Mouse (Mus musculus) heart, embryonic 10.5 days (tissue): ENCODE results near the gene Gcc1. TPM values are rescaled to one million over a fixed set of nuclear protein-coding genes. Genes with fewer than 3 reads are reported as not detected.

ENCODE experiments used
- DNase-seq: peaks from one replicate; pipeline ENCODE4 v3.0.0-alpha.2; 2017; ENCODE audit warnings: low spot score
- H3K27ac ChIP-seq: fragments of 300-500 bp; sonication (generic); 2 replicates; pipeline ENCODE4 v1.5.1; 2016; ENCODE audit warnings: mild to moderate bottlenecking
- H3K27me3 ChIP-seq: fragments of 300-500 bp; sonication (generic); 2 replicates; pipeline ENCODE4 v1.6.1; 2016; ENCODE audit warnings: mild to moderate bottlenecking; ENCODE audit not compliant: poor library complexity, insufficient read depth, severe bottlenecking
- H3K36me3 ChIP-seq: fragments of 300-500 bp; sonication (generic); 2 replicates; pipeline ENCODE4 v1.6.1; 2016; ENCODE audit warnings: mild to moderate bottlenecking, moderate library complexity
- H3K4me1 ChIP-seq: fragments of 300-500 bp; sonication (generic); 2 replicates; pipeline ENCODE4 v1.6.1; 2016; ENCODE audit warnings: mild to moderate bottlenecking
- H3K4me3 ChIP-seq: fragments of 300-500 bp; sonication (generic); 2 replicates; pipeline ENCODE4 v1.5.1; 2016; ENCODE audit warnings: mild to moderate bottlenecking, moderate library complexity
- H3K9me3 ChIP-seq: fragments of 300-500 bp; sonication (generic); 2 replicates; pipeline ENCODE4 v1.6.1; 2016; ENCODE audit warnings: mild to moderate bottlenecking, moderate library complexity
- WGBS: fragments of 180-500 bp; shearing (Covaris S2); methylation state at CpG from one replicate; pipeline ENCODE4 v1.1.7; 2016; 5-methylcytosine and 5-hydroxymethylcytosine counted together
- polyA plus RNA-seq: library from polyadenylated mRNA; unstranded; fragments of >200 nt; fragmentation: Nextera tagmentation; extraction: Ambion mirVana; gene quantifications from 2 replicates; pipeline ENCODE4 v1.2.1, GENCODE M21; 2016

Gcc1 gene
- polyA plus RNA-seq, 1 experiment from 2014 or later: 7.6 TPM

DNA sequence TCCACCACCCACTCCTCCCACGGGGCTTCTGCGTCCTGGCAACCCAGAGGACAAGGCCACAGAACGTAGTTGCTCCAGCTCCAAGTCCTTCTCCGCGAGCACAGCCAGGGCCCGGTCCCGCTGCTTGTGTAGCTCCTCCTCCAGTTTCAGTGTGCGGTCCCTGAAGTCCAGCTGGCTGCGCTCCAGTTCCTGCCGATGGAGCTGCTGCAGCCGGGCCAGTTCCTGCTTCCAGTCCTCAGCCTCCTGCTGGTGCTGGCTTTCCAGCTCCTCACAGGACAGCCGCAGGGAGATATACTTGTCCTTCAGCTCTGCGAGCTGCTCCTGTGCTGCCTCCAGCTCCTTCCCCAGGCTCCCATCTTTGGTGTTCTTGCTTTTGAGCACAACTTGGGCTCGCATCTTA, 9.7 kb downstream of the Gcc1 start:
- no peaks in the 10 kb centered on the region for H3K9me3 ChIP-seq
- peaks cover 28% of the 10 kb centered on the region for H3K4me1 ChIP-seq
- 86% methylated on average over 14 of the region's 14 CpGs for WGBS
- no peak for DNase-seq
- peaks cover 36% of the 10 kb centered on the region for H3K36me3 ChIP-seq
- no peak overlapping the region for H3K4me3 ChIP-seq
- H3K27ac ChIP-seq: no peak overlapping the region
- H3K27me3 ChIP-seq: no peaks in the 10 kb centered on the region

DNA sequence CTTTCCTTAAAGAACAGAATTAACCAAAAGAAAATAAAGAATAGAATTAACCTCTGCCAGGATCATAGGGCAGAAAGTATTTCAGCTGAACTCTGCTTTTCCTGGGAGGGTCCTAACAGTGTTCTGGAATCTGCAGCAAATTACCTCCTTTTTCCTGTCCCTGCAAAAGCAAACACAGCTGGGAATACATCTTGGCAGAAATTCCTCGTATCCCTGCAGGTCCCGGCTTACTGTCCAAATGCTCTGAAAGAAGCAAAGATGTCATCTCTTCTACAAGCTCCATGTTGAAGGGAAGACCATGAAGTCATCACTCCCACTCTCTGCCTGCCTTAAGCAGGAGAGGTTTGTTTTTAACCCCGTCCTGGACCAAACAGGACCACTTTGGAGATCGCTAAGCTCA, 11.2 kb downstream of the Gcc1 start:
- Histone ChIP-seq H3K27me3 (no peaks in the 10 kb centered on the region), H3K36me3 (peaks cover 36% of the 10 kb centered on the region), H3K27ac (no peak overlapping the region), H3K4me1 (peaks cover 24% of the 10 kb centered on the region), H3K9me3 (no peaks in the 10 kb centered on the region), H3K4me3 (no peak overlapping the region)
- DNase-seq: no peak
- 81% methylated on average over 4 of the region's 4 CpGs for WGBS

DNA sequence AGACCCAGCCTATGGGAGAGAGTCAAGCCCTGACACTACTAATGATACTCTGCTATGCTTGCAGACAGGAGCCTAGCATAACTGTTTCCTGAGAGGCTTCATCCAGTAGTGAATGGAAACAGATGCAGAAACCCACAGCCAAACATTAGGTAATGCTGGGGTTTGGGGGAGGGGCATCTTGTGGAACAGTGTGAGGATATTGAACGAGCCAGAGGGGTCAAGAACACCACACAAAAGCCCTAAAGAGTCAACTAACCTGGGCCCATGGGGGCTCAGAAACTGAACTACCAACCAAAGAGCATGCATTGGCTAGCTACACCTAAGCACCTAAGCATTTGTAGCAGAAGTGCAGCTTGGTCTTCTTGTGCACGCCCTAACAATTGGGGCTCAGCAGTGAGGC, 17.0 kb downstream of the Gcc1 start:
- DNase-seq: no peak
- Histone ChIP-seq H3K4me1 (no peaks in the 10 kb centered on the region), H3K36me3 (peaks cover 10% of the 10 kb centered on the region), H3K27ac (no peak overlapping the region), H3K27me3 (no peaks in the 10 kb centered on the region), H3K4me3 (no peak overlapping the region), H3K9me3 (no peaks in the 10 kb centered on the region)
- WGBS: 75% methylated on average over 2 of the region's 2 CpGs

DNA sequence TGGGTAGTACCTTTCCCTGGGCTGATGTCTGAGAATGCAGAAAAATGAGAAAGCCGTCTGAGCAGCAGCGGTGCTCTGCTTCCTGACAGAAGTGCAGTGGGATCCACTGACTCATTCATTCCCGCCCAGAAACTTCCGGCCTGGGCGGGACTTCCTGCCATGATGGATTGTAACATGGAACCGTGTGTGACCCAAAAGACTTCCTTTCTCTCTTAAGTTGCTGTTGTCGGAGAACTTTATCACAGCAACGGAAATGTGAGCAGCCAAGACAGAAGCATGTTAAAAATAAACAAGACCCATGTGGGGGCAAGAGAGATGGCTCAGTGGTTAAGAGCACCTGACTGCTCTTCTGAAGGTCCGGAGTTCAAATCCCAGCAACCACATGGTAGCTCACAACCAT, 18.1 kb downstream of the Gcc1 start:
- Histone ChIP-seq H3K9me3 (no peaks in the 10 kb centered on the region), H3K36me3 (0 out of 2 replicates have a peak, but pooled peaks cover under 1% of the 10 kb centered on the region), H3K4me3 (no peak overlapping the region), H3K4me1 (no peaks in the 10 kb centered on the region), H3K27me3 (no peaks in the 10 kb centered on the region), H3K27ac (no peak overlapping the region)
- no peak for DNase-seq
- 65% methylated on average over 9 of the region's 9 CpGs for WGBS

DNA sequence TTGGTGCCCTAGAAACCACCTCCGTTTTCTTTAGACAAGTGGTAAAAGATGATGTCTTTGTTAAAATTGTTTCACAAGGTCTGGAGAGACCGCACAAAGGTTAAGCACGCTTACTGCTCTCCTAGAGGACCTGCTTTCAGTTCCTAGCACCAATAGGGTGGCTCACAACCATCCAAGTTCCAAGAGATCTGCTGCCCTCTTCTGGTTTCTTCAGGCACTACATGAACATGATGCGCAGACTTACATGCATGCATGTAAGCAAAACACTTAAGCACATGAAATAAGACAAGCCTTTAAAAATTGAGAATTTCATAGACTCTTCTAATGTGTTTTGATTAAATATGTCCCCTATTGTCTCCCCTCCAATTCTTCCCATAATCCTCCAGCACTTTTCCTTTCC, 28.4 kb downstream of the Gcc1 start:
- H3K4me1 ChIP-seq: peaks cover 3% of the 10 kb centered on the region; the same call in 1 of the 2 replicates
- H3K27me3 ChIP-seq: peaks cover 36% of the 10 kb centered on the region
- no peak overlapping the region for H3K4me3 ChIP-seq
- H3K36me3 ChIP-seq: no peaks in the 10 kb centered on the region
- H3K9me3 ChIP-seq: peaks cover 2% of the 10 kb centered on the region; the same call in 1 of the 2 replicates
- no peak for DNase-seq
- no peak overlapping the region for H3K27ac ChIP-seq
- 85% methylated on average over 4 of the region's 4 CpGs for WGBS

DNA sequence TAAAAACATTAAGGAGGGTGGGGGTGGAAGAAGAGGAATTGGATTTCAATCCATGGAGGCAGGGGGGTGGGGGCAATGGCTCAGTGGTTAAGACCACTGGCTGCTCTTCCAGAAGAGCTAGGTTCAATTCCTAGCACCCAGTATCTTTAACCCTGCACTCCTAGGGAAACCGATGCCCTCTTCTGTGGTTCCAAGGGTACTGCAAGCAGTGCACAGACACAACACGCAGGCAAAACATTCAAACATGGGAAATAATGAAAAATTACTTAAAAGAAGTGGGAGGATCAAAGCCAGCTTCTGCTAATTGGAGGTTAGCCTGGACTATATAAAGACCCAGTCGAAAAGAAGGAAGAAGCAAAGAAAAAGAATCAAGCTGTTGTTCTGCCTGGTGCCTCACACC, 29.5 kb downstream of the Gcc1 start:
- H3K9me3 ChIP-seq: peaks cover 2% of the 10 kb centered on the region; the same call in 1 of the 2 replicates
- 82% methylated on average over 3 of the region's 3 CpGs for WGBS
- no peak overlapping the region for H3K4me3 ChIP-seq
- peaks cover 45% of the 10 kb centered on the region for H3K27me3 ChIP-seq
- H3K36me3 ChIP-seq: no peaks in the 10 kb centered on the region
- peaks cover 3% of the 10 kb centered on the region; the same call in 1 of the 2 replicates for H3K4me1 ChIP-seq
- no peak overlapping the region for H3K27ac ChIP-seq
- DNase-seq: no peak

DNA sequence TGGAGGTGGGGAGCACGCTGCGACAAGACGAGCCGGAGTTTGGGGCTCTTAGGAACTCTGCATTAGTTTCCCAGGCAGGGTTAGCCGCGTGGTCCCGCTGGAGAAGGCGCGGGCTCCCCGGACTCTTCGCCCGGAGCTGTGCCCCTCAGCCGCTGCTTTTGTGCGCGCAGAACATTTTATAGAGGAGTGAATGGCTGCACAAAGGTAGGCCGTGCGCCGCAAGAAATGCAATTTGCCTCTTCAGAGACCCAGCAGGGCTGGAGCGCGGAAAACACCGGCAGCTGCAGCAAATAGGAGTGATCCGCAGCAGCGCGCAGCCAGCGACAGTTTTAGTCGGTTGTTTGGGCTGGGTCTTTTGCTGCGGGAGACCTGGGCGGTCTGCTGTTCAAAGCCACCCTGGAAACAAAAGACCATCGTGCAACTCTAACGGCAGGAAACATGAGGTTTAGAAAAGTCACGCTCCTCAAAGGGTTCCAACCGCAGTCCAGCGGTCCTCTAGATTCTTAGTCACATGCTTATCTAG, 30.4 kb downstream of the Gcc1 start, which contains the start of gene Zfp800:
Gene Zfp800, minus strand, starts transcription at position 325 of the 523 bp plus-strand sequence.
- H3K4me3 ChIP-seq: peak within 1 kb of the TSS; percentile 59
- H3K36me3 ChIP-seq: no peaks in the 10 kb centered on the region
- peak; percentile 77 for DNase-seq
- under 1% methylated on average over 33 of the region's 33 CpGs for WGBS
- H3K9me3 ChIP-seq: peaks cover 2% of the 10 kb centered on the region; the same call in 1 of the 2 replicates
- no peak within 1 kb of the TSS for H3K27ac ChIP-seq
- H3K27me3 ChIP-seq: peaks cover 45% of the 10 kb centered on the region
- peaks cover 3% of the 10 kb centered on the region; the same call in 1 of the 2 replicates for H3K4me1 ChIP-seq

DNA sequence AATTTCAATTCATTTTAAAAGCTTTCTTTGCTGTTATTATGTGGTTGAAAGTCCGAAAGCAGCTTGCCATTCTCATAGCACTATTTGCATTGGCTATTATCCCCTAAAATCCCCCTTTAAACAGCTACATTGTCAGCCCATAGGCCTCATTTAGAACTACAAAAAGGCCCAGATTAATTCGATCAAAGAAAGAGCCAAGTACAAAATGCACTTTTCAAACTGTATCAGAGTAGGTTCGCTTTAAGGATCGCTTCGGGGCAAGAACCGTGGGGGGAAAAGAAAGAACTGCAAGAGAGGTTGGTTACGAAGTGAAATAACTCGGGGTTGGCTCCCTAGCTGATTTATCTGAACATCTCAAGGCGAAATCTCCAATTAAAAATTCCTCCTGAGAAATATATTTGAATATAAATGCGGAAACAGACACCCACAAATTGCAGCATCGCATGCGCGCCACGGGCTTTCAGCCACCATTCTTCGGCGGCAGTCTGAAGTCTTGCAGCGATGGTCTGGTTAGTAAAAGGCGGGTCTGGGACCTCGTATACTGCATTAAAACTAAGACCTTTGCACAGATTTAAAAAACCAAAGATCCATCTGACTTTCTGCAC, 31.2 kb downstream of the Gcc1 start:
- peaks cover 49% of the 10 kb centered on the region for H3K27me3 ChIP-seq
- H3K4me1 ChIP-seq: peaks cover 3% of the 10 kb centered on the region; the same call in 1 of the 2 replicates
- H3K27ac ChIP-seq: no peak overlapping the region
- 4% methylated on average over 19 of the region's 19 CpGs for WGBS
- peaks cover 2% of the 10 kb centered on the region; the same call in 1 of the 2 replicates for H3K9me3 ChIP-seq
- no peaks in the 10 kb centered on the region for H3K36me3 ChIP-seq
- peak overlapping the region; percentile 59 for H3K4me3 ChIP-seq
- no peak for DNase-seq

DNA sequence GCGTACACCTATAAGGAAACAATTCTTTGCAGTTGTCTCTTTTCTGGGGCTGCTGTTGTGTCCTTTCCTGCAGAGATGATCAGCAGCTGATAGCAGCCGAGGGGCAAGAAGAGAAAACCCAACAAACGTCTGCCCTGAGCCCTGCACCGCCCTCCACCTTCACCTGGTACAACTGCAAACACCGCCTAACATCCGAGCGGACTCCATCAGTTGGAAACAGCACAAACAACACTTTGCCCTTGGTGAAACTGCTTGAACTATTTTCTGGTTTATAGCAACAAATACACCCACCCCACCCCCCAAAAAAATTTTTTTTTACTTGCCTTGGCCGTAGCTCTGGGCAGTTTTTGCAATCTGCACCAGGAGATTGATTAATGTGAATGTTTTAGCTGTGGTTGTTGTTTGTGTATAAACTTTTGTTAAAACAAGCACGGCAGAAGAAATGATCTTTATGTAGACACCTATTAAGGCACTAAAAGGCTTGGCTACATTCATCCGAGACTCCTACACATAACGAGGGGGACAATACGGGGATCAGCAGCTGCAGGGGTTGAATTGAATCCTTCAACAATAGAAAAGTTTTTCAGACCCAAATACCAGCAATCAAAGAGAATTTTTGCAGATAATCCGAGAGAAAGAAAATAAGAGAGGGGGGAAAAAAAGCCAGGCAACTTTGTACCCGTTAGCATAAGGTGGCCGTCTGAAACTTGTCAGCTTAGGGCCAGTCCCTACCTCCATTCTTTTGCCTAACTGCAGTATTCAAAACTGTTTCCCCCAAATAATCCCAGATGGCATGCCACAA, 31.9 kb downstream of the Gcc1 start:
- 29% methylated on average over 15 of the region's 15 CpGs for WGBS
- Histone ChIP-seq H3K9me3 (peaks cover 2% of the 10 kb centered on the region; the same call in 1 of the 2 replicates), H3K36me3 (no peaks in the 10 kb centered on the region), H3K4me1 (peaks cover 3% of the 10 kb centered on the region; the same call in 1 of the 2 replicates), H3K27ac (no peak overlapping the region), H3K27me3 (peaks cover 49% of the 10 kb centered on the region), H3K4me3 (peak overlapping the region; percentile 59; the same call in 1 of the 2 replicates)
- DNase-seq: no peak

DNA sequence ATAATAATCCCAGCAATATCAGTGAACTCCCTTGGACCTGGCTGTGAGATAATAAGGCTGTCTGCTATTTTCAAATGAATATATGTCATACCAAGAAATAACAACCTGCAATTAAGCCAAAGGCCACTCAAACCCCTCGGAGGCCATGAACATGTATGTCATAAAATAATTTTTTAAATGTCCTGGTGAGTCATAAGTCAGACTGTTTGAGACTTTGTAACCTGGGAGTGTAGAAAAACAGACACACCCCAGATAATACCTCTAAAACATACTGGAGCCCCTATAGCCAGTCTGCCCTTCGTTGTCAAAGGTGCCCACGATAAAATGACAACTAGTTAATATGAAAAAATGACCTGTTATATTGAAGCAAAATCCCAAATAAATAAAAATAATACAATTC, 39.2 kb downstream of the Gcc1 start:
- no peak overlapping the region for H3K4me3 ChIP-seq
- 76% methylated on average over 3 of the region's 3 CpGs for WGBS
- H3K27ac ChIP-seq: no peak overlapping the region
- no peaks in the 10 kb centered on the region for H3K9me3 ChIP-seq
- no peaks in the 10 kb centered on the region for H3K36me3 ChIP-seq
- peaks cover 8% of the 10 kb centered on the region for H3K27me3 ChIP-seq
- no peak for DNase-seq
- H3K4me1 ChIP-seq: no peaks in the 10 kb centered on the region

DNA sequence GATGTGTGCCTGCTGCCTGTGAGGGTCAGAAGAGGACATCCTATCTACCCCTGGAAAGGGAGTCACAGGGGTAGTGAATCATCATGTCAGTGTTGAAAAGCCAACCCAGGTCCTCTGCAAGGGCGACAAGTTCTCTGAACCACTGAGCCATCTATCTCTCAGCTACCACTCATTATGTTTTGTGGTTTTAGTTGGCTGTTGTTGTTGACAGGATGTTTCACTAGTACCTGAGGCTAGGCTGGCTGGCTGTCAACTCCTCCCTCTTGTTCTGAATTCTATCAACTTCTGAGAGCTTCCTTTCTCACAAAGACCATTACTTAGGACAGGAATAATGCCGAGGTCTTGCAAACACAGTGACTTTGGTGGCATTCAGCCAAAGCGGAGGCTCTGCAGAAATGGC, 43.0 kb downstream of the Gcc1 start:
- Histone ChIP-seq H3K4me3 (no peak overlapping the region), H3K27me3 (no peaks in the 10 kb centered on the region), H3K4me1 (no peaks in the 10 kb centered on the region), H3K27ac (no peak overlapping the region), H3K9me3 (no peaks in the 10 kb centered on the region), H3K36me3 (no peaks in the 10 kb centered on the region)
- DNase-seq: no peak
- 75% methylated on average over 3 of the region's 3 CpGs for WGBS

DNA sequence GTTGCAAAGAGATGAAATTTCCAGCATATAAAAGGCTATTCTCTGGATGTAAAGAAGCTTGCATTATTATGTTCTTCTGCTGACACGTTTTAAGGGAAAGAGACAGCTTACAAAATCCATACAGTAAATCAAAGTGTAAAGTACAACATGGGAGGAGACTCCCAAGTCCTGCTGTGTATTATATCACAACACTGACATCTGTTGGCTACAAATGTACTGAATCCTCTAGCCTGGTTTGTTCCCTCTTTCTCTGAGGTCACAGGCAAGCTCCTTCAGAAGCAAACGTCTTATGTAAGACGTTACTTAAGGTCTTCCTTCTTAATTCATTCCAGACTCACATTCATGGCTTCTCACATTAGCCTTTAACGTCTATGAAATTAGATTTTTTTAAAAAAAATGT, 46.2 kb downstream of the Gcc1 start:
- no peaks in the 10 kb centered on the region for H3K9me3 ChIP-seq
- no peak for DNase-seq
- no peak overlapping the region for H3K4me3 ChIP-seq
- H3K4me1 ChIP-seq: no peaks in the 10 kb centered on the region
- WGBS: 53% methylated on average over 4 of the region's 4 CpGs
- H3K36me3 ChIP-seq: no peaks in the 10 kb centered on the region
- H3K27me3 ChIP-seq: no peaks in the 10 kb centered on the region
- no peak overlapping the region for H3K27ac ChIP-seq
